Mouse (Mus musculus) ovary, postnatal 36 days (tissue): ENCODE measurements around the gene Rad54l.

Experiments
- DNase-seq: peaks from one replicate; pipeline ENCODE4 v3.0.0; 2022; ENCODE audit warnings: low spot score, mixed read lengths

Rad54l gene

DNA sequence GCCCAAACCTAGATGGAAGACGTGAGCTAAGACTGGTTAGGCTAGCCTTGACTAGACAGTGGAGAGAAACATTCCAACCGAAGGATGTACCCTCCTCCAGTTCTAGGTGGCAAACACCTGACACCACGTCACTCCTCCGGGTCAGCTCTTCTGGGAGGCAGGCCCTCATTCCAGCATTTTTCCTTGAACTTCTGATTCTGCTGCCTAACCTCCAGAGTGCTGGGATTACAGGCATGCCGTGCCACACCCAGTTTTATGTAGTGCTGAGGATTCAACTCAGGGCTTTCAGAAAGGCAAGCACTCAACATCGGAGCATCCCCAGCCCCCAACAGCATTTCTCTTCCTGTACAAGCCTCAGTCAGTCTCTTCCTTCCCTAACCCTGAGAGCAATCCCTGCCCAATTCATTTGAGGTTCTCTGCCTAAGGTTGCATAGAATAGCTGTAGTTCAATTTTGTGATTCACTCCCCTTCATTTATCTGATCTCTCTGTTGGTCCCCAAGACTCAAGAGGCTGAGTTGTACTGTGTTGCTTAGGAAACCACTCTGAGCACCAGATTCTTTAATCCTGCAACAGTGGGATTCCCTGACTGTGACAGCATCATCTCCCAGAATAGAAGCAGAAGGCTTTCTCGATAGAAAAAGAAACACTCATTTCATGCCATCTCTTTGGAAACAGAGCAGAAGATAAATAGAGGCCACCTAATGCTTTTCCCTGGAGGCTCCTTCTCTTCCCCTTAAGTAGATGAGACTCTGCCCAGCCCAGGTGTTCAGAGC, 17.5 kb upstream of the Rad54l start:
- no peak for DNase-seq

DNA sequence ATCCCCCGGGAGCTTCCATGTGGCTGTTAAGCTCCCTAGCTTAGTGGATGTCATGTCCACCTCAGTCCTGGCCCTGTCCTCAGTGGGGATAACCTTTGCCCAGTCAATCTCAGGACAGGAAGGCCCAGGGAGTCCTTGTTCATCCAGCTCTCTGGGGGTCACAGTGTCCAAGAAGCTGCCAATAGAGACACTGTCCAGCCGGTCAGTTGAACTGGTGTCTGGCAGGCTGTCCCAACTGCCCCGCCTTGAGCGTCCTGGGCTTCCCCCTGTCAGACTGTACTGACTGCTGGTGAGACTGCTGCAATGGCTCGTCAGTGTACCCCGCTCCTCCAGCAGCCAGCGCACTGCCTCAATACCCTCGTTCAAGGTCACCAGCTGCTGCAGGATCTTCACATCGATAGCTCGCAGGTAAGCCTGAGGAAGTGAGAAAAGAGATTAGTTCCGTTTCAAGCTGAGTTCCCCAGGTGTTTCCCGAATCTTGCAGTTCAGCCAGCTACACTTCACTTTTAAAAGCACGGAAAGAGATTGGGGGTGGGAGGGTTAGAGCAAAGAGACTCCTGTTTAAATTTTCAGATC, 14.0 kb upstream of the Rad54l start:
- no peak for DNase-seq

DNA sequence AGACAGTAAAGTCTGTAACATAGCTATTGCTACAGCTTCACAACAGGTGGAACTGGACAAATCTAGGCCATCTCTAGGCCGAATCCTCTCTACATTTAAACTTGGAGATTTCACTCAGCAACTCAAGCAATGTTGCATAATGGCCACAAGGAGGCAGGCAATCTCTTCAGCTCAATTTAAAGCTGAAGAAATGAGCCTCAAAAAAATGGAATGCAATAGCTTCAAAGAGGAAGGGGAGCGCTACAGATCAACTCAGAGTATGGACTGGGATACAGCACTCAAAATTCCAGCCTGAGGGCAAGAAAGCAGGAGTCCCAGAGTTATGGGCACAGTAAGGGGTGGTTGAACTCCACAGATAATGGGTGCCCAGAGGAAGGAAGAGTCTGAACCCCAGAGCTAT, 11.5 kb upstream of the Rad54l start:
- no peak for DNase-seq

DNA sequence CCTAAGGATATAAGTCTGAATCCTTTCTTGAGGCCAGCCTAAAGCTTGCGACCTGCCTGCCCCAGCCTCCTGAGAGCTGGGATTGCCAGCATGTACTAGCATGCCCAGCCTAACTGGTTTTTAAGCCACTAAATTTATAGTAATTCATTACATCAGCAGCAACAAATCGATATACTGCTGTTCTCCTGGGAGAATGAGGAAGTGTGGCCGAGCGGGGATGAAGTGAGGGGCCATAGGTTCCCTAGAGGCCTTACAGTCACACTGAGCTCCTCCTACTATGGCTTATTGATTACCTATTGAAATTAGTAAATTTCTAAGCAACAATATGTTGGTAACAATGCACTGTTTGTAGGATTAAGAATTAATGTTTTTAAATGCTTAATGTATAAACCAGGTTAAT, 9.6 kb upstream of the Rad54l start:
- DNase-seq, result no peak

DNA sequence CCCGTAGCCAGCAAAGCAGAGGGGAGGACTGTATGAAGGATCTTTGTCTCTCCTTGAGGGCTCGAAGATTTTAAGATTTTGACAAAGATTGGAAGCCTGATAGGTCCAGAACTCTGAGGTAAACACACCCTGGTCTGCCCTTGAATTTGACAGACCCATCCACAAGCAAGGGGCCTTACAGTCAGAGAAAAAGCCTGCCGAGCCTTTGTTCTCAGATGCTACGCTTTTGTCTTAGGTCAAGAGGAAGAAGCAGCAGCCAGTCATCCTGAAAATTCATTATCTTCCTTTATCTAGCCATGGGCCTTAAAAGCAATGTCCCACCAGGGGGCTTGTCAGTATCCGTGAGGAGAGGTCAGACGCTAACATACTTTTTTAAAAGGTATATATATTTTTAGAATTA, 4.5 kb upstream of the Rad54l start:
- DNase-seq, result no peak

DNA sequence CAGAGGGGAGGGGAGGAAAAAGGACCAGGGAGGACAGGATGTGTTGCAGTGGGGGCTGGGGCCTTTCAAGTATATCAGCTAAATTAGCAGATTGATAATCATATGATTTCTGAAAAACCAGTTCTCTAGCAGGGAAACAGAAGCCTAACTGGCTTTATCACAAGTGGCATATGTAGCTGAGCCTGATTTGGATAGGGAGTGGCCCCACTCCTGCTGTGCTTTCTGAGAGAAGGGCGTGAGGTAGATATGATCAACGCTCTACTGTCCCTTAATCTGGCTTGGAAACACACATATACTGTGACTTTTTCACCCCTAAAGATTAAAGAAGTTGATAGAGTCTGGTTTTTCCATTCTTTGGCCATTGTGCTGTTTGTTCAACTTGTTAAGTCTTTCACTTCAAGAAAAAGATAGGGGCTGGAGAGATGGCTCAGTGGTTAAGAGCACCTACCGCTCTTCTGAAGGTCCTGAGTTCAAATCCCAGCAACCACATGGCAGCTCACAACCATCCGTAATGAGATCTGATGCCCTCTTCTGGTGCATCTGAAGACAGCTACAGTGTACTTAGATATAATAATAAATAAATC, 2.4 kb upstream of the Rad54l start:
- DNase-seq, result no peak

DNA sequence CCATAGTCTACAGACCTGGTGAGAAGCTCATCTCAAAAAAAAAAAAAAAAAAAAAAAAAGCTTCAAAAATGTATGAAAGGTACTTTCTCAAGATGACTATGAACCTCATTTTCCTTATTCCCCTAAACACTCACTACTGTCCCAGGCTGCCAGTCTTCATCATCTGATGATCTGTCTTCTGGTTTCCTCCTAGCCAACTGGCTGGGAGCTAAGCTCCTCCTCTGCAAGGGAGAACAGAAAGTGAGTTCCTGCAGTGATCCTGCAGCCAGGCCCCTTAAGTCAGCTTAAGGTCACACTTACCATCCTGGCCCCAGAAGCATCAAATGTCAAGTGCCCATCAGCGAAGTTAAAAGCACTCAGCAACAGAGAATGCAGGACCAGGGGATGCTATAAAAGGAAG, 728 bp downstream of the Rad54l start:
- DNase-seq, result no peak

DNA sequence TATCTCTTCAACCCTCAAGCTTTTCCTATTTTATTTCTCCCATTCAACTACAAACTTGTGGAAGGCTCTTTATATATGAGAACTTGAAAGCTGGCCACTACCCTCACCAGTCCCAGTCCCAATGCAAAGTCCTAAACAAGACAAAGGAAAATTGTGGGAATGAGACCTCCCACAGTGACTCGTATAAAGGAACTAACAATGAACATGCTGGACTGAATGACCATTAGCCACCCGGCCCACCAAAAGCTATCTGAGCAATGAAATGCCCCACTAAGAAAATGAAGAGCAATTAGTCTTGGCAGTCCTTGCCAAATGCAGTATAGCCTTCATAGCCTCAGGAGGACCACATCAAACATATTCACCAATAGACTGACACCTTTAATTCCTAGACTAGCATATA, 12.0 kb downstream of the Rad54l start:
- DNase-seq, result no peak

DNA sequence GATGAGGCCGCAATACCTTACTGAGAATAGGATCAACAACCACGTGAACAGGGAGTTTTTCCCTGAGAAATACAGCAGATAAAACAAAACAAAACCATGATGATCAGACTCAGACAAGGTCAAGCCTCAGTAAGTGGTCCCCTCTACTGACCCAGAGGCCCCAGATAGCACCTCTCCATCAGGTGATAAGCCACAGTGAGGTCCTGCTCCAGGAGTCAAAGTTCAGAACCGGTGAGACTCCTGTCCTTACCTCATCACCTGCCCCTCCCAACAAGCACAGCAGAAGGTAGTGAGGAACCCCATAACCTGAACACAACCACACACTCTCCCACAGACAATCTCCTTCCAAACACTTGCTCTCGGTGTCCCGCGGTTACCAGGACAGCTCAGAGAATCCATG, 12.8 kb downstream of the Rad54l start:
- no peak for DNase-seq

DNA sequence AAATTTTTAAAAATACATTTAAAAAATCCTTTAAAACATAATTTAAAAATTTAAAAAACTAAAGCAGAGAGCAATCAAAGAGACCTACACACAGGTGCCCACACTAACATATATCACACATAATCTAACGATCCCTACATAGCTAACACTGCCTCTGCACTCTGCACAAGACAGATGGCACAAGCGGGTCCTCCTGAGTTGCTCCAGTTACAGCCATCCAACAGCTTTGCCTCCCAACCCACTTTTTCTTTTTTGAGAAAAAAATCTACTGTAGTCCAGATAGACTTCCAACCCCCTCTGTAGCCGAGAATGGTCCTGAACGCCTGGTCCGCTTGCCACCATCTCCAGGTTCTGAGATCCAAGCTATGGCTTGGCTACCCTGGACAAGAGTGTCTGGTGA, 18.2 kb downstream of the Rad54l start:
- DNase-seq, result no peak

DNA sequence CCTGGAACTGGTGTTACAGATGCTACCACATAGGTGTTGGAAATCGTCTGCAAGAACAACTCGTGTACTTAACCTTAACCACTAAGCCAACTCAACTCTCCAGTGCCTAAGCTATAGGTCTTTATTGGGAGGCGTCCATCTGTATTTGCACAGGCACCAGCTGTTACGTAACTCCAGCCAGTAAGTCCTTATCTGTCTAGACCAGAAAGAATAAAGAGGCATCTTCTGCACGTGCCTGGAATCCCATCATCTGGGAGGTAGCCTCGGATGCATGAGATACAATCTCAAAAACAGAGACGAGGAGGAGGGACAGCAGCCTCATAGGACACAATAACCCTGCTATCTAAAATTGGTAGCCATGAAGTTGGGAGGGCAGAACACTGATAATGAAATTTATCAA, 22.5 kb downstream of the Rad54l start:
- DNase-seq, result no peak

DNA sequence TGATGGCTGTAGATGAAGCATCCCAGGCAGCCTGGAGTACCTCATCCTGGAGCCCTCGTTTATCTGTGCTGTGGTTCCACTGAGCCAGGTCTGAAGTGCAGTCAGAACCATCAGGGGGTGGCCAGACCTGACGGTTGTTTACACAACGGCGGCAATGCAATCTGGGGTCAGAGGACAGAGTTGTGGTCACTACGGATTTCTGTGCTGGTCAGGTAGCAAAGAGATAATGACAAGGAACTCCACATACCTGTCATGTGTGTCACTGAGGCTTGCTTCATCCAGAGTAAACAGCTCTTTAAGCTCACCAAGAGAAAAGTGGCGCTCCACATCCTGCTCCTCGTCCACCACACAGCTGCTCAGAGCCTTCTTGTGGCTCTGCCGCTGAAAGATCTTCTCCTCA, 26.3 kb downstream of the Rad54l start:
- no peak for DNase-seq

DNA sequence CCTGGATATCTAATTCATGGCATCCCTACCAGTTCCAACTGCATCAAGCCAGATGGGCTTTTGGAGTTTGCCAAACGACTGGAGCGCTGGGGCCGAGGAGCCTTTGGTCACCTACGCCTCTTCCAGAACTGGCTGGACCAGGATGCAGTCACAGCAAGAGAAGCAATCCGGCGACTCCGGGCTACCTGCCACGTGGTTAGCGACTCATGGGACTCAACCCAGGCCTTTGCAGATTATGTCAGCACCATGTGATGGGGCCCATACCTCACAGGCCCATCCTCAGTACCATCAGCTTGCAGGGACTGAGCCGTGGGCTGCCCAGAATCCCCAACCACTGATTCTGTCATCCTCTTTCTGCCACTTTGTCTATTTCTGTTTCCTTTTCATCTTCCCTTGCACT, 27.2 kb downstream of the Rad54l start:
- DNase-seq, result no peak

DNA sequence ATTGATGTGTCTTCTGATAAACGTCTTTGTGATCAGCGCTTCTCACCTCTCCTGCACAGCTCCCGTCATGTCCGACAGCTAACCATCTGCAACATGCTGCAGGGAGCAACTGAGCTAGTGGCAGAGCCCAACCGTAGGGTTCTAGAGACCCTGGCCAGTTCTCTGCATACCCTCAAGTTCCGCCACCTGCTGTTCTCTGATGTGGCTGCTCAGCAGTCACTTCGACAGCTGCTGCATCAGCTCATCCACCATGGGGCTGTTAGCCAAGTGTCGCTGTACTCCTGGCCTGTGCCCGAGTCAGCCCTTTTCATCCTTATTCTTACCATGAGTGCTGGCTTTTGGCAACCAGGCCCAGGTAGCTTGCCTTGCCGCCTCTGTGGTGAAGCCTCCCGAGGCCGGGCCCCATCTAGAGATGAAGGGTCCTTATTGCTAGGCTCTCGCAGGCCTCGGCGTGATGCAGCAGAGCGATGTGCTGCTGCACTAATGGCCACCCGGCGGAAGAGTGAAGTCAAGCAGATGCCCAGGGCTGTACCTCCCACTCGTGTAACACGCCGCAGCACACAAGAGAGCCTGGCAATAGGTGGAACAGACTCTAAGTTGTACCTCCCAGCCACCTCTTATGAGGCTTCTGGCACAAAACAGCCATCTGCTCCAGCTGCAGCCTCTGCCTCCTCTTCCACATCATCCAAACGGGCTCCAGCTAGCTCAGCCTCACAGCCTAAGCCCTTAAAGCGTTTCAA, 34.8 kb downstream of the Rad54l start:
- DNase-seq, result no peak

DNA sequence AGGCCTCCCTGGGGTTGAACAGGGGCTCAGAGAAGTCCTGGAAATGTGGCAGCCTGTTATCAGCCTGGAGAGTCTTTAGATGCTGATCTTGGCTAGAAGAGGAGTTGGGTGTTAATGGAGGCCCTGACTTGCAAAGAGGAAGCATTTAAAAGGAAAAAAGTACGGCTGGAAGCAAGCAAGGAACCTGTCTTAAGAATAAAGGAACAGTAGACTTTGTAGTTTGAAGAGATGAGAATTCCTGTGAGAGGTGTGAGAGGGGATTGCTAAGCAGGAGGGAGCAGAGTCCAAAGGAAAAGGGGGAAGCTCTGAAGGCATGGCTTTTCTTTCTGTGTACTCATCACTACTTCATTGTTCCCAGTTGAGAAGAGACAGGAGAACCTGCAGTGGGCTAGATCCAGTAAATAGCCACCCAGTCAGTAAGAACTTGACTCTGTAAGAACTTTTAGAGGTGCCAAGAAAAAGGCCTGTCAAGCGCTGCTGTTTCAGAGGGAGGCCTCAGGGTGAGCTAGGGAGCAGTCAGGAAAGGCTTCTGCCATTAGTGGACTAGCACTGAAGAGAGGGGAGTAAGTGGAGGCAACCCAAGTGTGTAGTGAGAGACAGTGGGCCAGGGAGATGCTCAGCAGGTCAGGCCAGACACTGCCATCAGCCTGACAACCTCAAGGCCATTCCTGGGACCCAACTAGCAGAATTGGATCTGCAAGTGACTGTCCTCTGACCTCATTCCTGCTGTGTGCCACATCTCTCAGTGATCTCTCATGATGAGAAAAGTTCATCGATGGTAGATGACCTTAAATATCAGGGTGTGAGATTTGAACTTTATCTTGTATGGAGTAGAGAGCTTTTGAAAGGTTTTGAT, 46.0 kb downstream of the Rad54l start:
- peak; percentile 16 for DNase-seq

DNA sequence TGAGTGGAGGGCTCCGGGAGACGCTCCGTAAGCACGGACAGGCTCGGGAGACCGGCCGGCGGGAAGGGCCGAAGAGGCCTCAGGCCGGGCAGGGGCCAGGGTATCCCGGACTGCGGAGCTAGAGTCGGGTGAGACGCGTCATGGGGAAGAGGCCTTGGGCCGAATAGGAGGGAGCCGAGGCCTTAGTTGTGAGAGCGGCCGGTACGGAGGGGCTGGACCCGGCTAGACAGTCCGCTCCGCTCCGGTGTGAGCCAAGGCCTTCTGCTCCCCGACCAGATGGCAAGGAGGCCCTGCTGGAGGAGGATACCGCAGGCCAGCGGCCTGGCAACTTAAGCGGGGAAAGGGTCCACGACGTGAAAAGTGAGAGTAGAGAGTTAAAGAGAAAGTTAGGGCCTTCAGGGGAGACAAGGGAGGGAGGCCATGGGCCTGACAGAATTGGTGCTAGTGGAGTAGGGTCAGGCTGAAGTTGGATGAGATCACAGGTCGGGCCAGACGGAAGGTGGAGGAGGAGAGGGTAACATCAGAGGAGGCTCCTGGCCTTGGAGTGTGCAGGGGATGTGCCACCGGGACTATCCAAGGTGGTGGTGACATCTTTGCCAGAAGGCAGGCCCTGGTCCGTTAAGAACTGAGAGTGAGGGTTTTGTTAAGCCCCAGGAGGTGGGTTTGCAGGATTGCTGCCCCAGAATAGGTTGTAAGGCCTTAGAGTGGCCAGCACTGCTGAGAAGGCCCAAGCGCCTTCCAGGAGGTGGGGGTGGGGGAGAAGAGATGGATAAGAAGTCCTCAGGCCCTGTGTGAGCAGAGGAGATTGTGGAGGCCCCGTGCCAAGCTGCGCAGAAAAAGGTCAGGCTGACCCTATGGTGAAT, 46.9 kb downstream of the Rad54l start:
- peak; percentile 76 for DNase-seq

DNA sequence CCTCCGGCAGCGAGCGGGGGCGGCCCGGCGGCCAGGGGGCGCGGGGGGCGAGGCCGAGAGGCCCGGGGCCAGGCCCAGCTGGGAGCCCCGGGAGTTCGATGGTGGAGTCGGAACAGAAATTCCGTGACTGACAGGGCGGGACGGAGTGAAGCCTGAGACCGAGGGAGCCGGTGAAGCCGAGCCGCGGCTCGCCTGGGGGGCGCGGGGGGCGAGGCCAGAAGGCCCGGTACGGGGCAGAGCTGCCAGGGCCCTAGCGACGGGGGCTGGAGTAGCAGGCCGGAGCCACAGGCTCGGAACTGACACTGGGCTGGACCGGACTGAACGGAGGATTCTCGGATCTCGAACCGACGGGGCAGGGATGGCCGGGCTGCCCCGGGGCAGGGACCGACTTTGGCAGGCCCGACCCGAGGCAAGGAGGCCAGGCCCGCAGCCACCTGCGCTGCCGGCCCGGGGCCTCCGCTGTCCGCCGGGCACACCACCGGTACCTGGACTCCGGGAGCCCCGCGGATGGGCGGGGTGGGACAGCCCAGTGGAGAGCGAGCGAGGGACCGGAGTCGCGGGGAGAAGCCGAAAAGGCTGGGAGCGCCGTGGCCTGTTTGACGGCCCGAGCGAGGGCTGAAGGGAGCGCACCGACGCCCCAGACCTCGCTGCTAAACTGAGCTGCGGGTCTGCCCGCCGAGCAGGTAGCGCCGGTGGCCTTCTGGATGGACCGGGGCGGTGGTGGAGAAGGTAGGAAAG, 47.7 kb downstream of the Rad54l start:
- DNase-seq, result peak; percentile 74

DNA sequence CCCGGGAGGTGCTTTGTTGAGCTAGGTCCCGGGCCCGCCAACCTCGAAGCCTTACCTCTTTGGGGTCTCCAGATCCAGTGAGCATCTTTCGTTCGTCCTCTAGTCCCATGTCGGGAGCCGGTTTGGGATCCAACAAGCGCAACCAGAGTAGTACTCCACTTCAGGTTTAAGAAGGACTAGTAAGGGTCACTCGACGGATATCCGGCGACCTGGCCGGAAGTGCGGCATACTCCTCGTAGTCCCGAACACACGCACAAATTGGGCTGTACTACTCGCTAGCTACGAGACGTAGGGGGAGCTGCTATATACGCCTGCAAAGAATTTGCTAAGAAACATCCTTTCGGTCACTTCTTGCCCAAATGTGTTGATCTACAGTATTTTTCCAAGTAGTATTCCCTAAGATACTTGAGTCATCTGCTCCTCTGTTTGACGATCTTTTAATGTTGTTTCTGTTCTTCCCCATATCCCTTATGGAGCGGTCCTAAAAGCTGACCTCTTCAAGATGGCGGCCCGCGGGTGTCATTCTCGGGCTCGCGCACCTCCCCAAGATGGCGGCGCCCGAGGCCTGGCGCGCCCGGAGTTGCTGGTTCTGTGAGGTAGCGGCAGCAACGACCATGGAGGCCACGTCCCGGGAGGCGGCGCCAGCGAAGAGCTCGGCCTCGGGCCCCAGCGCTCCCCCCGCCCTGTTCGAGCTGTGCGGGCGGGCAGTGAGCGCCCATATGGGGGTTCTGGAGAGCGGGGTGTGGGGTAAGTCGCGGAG, 48.4 kb downstream of the Rad54l start, which contains the start of the genes Uqcrh and Lrrc41:
Gene Uqcrh (minus strand): TSS at position 211 of the 760 bp plus-strand sequence.
Gene Lrrc41 (plus strand): TSS at position 409 of the 760 bp plus-strand sequence.
- DNase-seq, result peak; percentile 93

DNA sequence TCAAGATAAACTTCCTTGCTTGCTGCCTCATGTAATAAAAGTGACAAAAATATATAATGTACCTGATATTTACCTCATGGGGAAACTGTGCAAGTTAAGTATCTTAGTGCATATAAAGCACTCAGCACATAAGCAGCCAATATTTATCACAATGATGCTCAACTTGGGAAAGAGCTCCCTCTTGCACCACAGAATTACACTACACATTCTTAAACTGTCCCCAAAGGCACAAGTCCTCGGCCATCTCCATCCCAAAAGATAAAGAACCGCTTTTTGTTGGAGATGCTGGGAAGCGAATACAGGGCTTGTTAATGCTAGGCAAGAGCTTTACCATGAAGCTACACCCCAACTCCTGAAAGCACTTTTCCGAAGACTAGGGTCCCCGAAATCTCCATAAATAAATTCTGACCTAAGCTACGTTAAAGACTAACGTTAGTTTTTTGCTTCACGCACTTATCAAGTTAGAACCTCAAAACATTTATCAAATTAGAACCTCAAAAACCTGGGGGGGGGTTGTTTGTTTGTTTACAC, 49.3 kb downstream of the Rad54l start:
- DNase-seq, result no peak
